Mouse (Mus musculus): ENCODE data around the gene Plekho1.
"Not testable (repeated sequence)": the region's sequence is repeated elsewhere in the genome, so short reads cannot be mapped to it uniquely, and the experiment has no call there.

Plekho1 gene

GRCm38 (mm10) chr3:95980276-95980970, 15.4 kb downstream of the Plekho1 start:
- DNase-seq (ENCODE audit: low read depth, low spot score), result no peak

DNA sequence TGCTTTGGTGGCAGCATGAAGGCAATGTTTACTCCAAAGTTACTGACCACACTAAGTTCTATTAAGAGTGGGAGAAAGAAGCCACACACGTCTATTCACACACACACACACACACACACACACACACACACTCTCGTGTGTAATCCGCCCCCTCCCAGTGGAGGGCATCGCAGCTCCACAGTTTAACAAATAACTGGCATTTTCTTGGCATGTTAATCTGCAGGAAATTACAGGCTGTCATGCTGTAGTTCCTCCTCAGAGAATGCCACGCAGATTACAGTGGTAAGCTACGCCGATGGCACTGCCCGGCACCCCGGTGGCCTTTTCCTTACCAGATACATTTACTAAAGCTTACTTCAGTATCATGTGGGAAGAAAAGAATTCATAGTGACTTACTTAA, 17.5 kb downstream of the Plekho1 start:
- DNase-seq (ENCODE audit: low read depth, low spot score), result no peak

GRCm38 (mm10) chr3:95977587-95977986, 18.2 kb downstream of the Plekho1 start:
- DNase-seq (ENCODE audit: low read depth, low spot score), result not testable (repeated sequence)

GRCm38 (mm10) chr3:95977079-95977478, 18.7 kb downstream of the Plekho1 start:
- DNase-seq (ENCODE audit: low read depth, low spot score), result no peak

GRCm38 (mm10) chr3:95972873-95973634, 22.7 kb downstream of the Plekho1 start:
- peak; percentile 81 for DNase-seq (ENCODE audit: low read depth, low spot score)

GRCm38 (mm10) chr3:95972251-95972872, 23.4 kb downstream of the Plekho1 start:
- DNase-seq (ENCODE audit: low read depth, low spot score), result peak; percentile 57

GRCm38 (mm10) chr3:95970661-95971060, 25.1 kb downstream of the Plekho1 start:
- DNase-seq (ENCODE audit: low read depth, low spot score), result not testable (repeated sequence)

DNA sequence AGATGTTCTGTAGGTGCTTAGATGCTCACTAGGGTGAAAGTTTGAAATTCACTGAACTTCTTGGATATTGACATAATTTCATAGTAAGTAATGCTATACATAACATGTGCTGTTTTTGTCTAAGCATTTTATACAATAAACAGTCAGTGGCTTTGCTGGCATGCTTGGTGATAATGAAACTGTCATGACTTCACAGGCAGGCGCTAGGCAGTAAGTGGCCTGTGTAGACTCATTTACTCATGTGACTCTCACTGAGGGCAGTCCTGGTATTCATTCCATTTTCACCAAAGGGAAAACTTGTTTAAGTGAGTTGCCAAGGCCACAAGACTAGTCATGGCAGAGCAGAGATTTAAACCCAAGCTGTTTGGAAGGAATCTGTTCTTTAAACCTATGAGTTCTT, 26.5 kb downstream of the Plekho1 start:
- no peak for DNase-seq (ENCODE audit: low read depth, low spot score)

DNA sequence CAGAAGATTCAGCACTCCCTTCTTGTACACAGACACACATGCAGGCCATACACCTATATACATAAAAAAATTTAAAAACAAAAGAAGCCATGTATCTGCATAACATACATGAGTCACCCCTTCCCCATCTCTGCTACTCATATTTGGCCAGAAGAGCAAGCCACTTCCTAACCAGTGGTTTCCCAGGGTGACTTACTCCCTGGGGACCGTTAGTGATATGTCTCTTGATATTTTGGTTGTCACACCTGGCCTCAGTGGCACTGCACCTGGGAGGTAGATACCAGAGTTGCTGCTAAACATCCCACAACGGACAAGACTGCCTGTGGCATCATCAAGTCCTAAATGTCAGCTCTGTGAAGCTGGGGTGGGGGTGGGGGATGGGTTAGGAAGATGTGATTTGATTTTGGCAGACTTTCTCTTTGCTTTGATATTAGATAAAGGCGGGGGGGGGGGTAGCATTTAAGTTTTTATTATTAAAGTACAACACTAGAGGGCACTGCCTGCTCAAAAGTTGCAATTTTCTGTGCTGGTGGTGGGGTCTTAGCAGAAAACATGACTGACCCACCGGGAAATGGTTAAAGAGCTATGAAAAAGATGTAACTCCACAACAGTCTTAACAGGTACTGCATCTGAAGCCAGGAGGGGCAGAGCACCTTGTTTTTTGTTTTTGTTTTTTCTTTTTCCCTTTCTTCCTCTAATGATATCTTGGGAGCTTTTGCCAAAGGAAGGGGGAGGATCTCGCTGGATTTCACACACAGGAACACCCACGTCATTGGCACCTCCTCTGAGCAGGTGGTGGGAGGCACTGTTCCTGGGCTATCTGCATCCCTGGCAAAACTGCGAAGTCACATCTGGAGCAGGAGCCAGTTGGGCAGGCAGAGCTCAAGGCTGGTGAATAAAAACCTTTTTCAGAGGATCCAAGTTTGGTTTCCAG, 30.0 kb downstream of the Plekho1 start:
- peak; percentile 65 for DNase-seq (ENCODE audit: low read depth, low spot score)

- DNase-seq (ENCODE audit: low read depth, low spot score), result peak; percentile 61
These were observed 32.1 kb downstream of the Plekho1 start for GRCm38 (mm10) chr3:95963681-95964080.

- no peak for DNase-seq (ENCODE audit: low read depth, low spot score)
These were observed 32.6 kb downstream of the Plekho1 start for GRCm38 (mm10) chr3:95963230-95963629.

GRCm38 (mm10) chr3:95962182-95962581, 33.6 kb downstream of the Plekho1 start:
- DNase-seq (ENCODE audit: low read depth, low spot score), result not testable (repeated sequence)

DNA sequence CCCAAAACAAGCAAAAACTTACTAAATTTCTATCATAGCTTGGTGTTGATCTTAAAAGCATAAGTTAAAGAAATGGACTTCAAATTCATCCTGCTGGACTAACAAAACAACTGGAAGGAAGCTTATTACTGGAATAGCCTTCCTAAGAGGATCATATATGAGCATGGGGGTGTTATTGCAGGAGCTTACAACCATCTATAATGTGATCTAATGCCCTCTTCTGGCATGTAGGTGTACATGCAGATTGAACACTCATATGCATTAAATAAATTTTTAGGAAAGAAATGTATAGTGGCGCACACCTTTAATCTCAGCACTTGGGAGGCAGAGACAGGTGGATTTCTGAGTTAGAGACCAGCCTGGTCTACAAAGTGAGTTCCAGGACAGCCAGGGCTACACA, 36.0 kb downstream of the Plekho1 start:
- peak; percentile 25 for DNase-seq (ENCODE audit: low read depth, low spot score)

DNA sequence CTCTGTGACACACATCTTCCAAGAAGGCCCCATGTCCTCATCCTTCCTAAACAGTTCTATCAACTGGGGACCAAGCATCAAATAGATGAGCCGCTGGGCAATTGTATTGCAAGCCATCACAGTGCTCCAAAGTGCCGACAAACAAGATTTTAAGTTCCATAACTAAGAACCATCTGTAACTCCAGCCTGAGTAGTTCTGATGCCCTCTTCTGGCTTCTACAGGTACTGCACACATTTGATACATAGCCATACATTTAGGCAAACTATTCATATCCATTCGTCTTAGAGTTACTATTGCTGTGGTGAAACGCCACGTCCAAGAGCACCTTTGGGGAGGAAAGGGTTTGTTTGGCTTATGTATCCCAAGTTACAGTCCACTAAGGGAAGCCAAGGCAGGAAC, 36.7 kb downstream of the Plekho1 start:
- DNase-seq (ENCODE audit: low read depth, low spot score), result peak; percentile 57

DNA sequence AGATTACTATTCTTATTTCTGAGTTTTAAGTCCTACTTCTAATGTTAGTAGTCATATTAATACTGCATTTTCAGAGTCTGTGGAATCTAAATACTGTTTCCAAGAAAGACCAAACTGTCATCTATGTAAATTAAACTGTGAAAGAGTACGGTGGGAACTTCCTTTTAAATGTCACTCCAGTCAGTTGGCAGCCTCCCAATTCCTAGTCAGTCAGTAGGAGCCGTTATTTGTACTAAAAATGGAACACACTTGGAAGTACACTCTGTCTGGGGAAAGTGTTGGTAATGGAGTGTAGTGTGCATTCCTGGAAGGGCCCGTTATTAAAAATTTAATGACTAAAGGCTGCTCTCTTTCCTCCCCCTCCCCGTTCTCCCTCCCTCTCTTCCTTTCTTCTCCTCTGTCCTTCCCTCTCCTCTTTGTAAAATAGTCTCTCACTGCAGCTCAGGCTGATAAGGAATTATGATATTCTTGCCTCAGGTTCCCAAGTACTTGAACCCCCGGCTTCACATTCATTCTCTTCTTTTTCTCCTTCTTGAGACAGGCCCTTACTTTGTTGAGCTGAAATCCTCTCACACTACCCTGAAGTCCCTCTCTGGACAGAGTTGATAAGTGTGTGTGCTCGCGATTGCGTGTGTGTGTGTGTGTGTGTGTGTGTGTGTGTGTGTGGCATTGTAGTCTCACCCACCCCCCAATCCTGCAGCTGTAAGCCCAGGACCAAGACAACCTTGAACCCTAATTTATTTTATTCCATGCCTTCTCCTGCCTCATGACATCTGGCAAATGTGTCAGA, 38.2 kb downstream of the Plekho1 start:
- no peak for DNase-seq (ENCODE audit: low read depth, low spot score)

DNA sequence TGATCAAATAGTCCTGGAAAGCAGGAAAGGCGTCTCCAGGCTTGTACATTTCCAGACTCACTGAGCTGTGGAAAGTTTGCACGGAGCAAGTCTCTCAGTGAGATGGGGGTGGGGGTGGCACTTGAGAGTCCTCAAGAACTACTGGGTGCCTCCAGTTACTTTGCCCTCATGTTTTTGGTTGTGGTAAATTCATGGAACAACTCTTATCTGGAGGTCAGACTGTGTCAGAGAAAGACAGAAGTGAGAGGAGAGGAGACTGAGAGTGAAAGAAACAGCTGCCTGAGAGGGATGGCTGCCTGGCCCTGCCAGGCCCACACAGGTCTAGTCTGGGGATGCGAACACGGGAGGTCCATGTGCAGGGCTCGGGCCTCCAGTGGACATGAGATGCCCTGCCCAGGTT, 40.5 kb downstream of the Plekho1 start:
- DNase-seq (ENCODE audit: low read depth, low spot score), result no peak

DNA sequence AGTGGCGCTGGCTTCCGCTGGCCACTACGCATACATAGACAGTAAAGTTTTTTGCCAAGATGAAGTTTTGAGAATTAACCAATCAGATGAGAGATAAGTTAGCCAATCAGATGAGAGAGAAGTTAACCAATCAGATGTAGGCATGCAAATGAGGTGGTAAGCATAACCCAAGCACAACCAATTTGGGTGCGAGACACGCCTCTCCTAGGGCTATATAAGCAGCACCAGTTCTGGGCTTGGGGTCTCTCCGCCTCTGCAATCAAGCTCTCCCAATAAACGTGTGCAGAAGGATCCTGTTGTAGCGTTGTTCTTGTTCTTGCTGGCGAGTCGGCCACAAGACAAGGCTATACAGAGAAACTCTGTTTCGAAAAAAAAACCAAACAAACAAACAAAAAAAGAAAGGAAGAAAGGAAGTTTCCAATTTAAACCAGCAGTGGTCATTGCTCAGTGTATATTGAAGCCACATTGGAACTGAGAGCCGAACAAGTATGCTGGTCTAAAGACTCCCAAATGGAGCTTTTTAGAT, 41.1 kb downstream of the Plekho1 start:
- not testable (repeated sequence) for DNase-seq (ENCODE audit: low read depth, low spot score)

DNA sequence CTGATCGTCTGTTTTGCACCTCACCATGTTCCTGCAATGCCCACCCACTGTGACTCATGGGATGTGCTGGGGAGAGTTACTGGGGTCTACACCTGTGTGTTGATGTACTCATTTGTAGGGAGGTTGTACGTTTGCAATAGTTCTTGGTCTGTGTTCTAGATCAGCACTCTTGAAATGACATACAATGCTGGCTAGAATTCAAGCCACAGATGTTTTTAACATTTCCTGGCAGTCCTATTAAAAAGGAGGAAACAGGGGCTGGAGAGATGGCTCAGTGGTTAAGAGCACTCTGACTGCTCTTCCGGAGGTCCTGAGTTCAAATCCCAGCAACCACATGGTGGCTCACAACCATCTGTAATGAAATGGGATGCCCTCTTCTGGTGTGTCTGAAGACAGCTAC, 42.3 kb downstream of the Plekho1 start:
- no peak for DNase-seq (ENCODE audit: low read depth, low spot score)

GRCm38 (mm10) chr3:95953023-95953422, 42.8 kb downstream of the Plekho1 start:
- no peak for DNase-seq (ENCODE audit: low read depth, low spot score)

DNA sequence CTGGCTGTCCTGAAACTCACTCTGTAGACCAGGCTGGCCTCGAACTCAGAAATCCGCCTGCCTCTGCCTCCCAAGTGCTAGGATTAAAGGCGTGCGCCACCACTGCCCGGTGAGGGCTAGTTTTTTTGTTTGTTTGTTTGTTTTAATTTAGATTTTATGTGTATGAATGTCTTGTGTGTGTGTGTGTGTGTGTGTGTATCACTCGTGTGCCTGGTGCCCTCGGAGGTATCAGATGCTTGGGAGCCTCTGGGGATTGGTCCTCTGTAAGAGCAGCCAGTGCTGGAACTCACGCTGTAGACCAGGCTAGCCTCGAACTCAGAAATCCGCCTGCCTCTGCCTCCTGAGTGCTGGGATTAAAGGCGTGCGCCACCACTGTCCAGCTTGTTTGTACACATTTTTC, 44.2 kb downstream of the Plekho1 start:
- not testable (repeated sequence) for DNase-seq (ENCODE audit: low read depth, low spot score)
